Mouse (Mus musculus) lung, adult 10 weeks (tissue): ENCODE measurements around the gene Gm20909. TPM values are rescaled to one million over a fixed set of nuclear protein-coding genes. Genes with fewer than 3 reads are reported as not detected.

Source experiments
- polyA plus RNA-seq: library from polyadenylated mRNA; stranded (reverse); fragments of 350-450 nt; fragmentation: Illumina TruSeq; extraction: RNeasy Lipid Tissue Mini Kit (QIAGEN cat#74804); gene quantifications from one replicate; pipeline ENCODE4 v1.2.3, GENCODE M21; 2014; ENCODE audit warnings: low read depth, low replicate concordance; ENCODE audit not compliant: insufficient read depth

The Gm20909 gene
- polyA plus RNA-seq: not detected

DNA sequence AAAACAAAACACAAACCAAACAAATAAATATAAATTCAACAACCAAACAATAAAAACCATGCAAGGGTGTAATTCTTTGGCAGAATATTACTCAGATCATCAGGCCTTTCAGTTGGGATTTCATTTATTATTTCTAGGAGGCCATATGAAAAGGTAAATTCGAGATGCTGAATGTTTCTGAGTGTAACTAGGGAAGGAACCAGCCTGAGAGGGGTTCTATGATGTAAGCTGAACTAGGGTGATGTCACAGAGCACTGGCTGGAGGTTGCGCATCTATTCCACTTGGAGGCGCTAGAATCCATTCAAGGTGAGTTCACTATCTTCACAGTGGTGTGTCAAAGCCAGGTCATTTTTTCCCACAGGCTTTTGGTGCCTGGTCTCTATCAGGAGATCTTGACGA lies at the start of gene Gm20909:
TSS of gene Gm20909 (plus strand) at position 301 of the 400 bp plus-strand sequence.

Other genes with a start within 250 kb of the Gm20909 start
- not detected for gene Gm29866, start 170.9 kb upstream of the Gm20909 start, polyA plus RNA-seq
- gene Gm20865, start 77.0 kb downstream of the Gm20909 start, polyA plus RNA-seq: not detected